Mouse (Mus musculus): ENCODE results near the gene Il10rb. TPM values are rescaled to one million over a fixed set of nuclear protein-coding genes. Genes with fewer than 3 reads are reported as not detected.
A peak's percentile ranks its signal among the peaks of the same experiment; 100 is the strongest.

The Il10rb gene
- polyA plus RNA-seq, 2 experiments = 16.5 to 24.3 TPM

- Histone ChIP-seq H3K4me1 (ENCODE audit: control insufficient read depth, insufficient read depth, low read length) (peaks cover 15% of the 10 kb centered on the region), H3K4me2 (replicated peaks; ENCODE audit: low read depth, low read length, severe bottlenecking) (no peak overlapping the region), H3K9ac (ENCODE audit: low read depth, low read length, severe bottlenecking) (no peak overlapping the region), H3K27me3 (ENCODE audit: control insufficient read depth, insufficient read depth, low read length) (no peaks in the 10 kb centered on the region), H3K9me3 (ENCODE audit: control insufficient read depth, low read length) (no peaks in the 10 kb centered on the region), H3K27ac (replicated peaks; ENCODE audit: low read depth, low read length) (no peak overlapping the region), H3K36me3 (ENCODE audit: control insufficient read depth, insufficient read depth, low read length) (no peaks in the 10 kb centered on the region), H3K4me3 (replicated peaks; ENCODE audit: low read length) (no peak overlapping the region)
- no peak for TF ChIP-seq POLR2A (IDR thresholded peaks at IDR 0.05; ENCODE audit: borderline replicate concordance, extremely low read depth, insufficient read depth, insufficient read length)
- no peak for DNase-seq (ENCODE audit: low spot score)
- WGBS = 52% methylated on average over 3 of the region's 3 CpGs
- ATAC-seq (ENCODE audit: low FRiP score, low read depth) = no peak
Measured at GRCm38 (mm10) chr16:91360162-91360561, 45.8 kb upstream of the Il10rb start.

- Histone ChIP-seq H3K27me3 (ENCODE audit: control insufficient read depth, insufficient read depth, low read length) (no peaks in the 10 kb centered on the region), H3K36me3 (ENCODE audit: control insufficient read depth, insufficient read depth, low read length) (no peaks in the 10 kb centered on the region), H3K9me3 (ENCODE audit: control insufficient read depth, low read length) (no peaks in the 10 kb centered on the region), H3K4me2 (replicated peaks; ENCODE audit: low read depth, low read length, severe bottlenecking) (no peak overlapping the region), H3K27ac (replicated peaks; ENCODE audit: low read depth, low read length) (no peak overlapping the region), H3K9ac (ENCODE audit: low read depth, low read length, severe bottlenecking) (no peak overlapping the region), H3K4me3 (replicated peaks; ENCODE audit: low read length) (no peak overlapping the region), H3K4me1 (ENCODE audit: control insufficient read depth, insufficient read depth, low read length) (peaks cover 15% of the 10 kb centered on the region)
- no peak for ATAC-seq (ENCODE audit: low FRiP score, low read depth)
- no peak for TF ChIP-seq POLR2A (IDR thresholded peaks at IDR 0.05; ENCODE audit: borderline replicate concordance, extremely low read depth, insufficient read depth, insufficient read length)
- DNase-seq (ENCODE audit: low spot score) = no peak
- WGBS = 41% methylated on average over 2 of the region's 2 CpGs
Measured at GRCm38 (mm10) chr16:91362006-91362405, 44.0 kb upstream of the Il10rb start.

- H3K4me1 ChIP-seq (ENCODE audit: control insufficient read depth, insufficient read depth, low read length) = peaks cover 15% of the 10 kb centered on the region
- H3K4me3 ChIP-seq (replicated peaks; ENCODE audit: low read length) = no peak overlapping the region
- no peaks in the 10 kb centered on the region for H3K36me3 ChIP-seq (ENCODE audit: control insufficient read depth, insufficient read depth, low read length)
- ATAC-seq (ENCODE audit: low FRiP score, low read depth) = no peak
- H3K27me3 ChIP-seq (ENCODE audit: control insufficient read depth, insufficient read depth, low read length) = no peaks in the 10 kb centered on the region
- no peaks in the 10 kb centered on the region for H3K9me3 ChIP-seq (ENCODE audit: control insufficient read depth, low read length)
- TF ChIP-seq POLR2A (IDR thresholded peaks at IDR 0.05; ENCODE audit: borderline replicate concordance, extremely low read depth, insufficient read depth, insufficient read length) = no peak
- no peak overlapping the region for H3K4me2 ChIP-seq (replicated peaks; ENCODE audit: low read depth, low read length, severe bottlenecking)
- no peak overlapping the region for H3K27ac ChIP-seq (replicated peaks; ENCODE audit: low read depth, low read length)
- DNase-seq (ENCODE audit: low spot score) = peak; percentile 48
- H3K9ac ChIP-seq (ENCODE audit: low read depth, low read length, severe bottlenecking) = no peak overlapping the region
- WGBS = 58% methylated on average over 12 of the region's 12 CpGs
Measured at GRCm38 (mm10) chr16:91362616-91363272, 43.2 kb upstream of the Il10rb start.

- no peak overlapping the region for H3K27ac ChIP-seq (replicated peaks; ENCODE audit: low read depth, low read length)
- peaks cover 15% of the 10 kb centered on the region for H3K4me1 ChIP-seq (ENCODE audit: control insufficient read depth, insufficient read depth, low read length)
- H3K4me3 ChIP-seq (replicated peaks; ENCODE audit: low read length) = no peak overlapping the region
- 30% methylated on average over 3 of the region's 3 CpGs for WGBS
- H3K4me2 ChIP-seq (replicated peaks; ENCODE audit: low read depth, low read length, severe bottlenecking) = no peak overlapping the region
- 0 out of 2 replicates have a peak overlapping the region, but pooled peaks have one; percentile 9 for H3K9ac ChIP-seq (ENCODE audit: low read depth, low read length, severe bottlenecking)
- ATAC-seq (ENCODE audit: low FRiP score, low read depth) (peak; percentile 79), DNase-seq (ENCODE audit: low spot score) (peak; percentile 91)
- H3K27me3 ChIP-seq (ENCODE audit: control insufficient read depth, insufficient read depth, low read length) = no peaks in the 10 kb centered on the region
- no peaks in the 10 kb centered on the region for H3K9me3 ChIP-seq (ENCODE audit: control insufficient read depth, low read length)
- no peak for TF ChIP-seq POLR2A (IDR thresholded peaks at IDR 0.05; ENCODE audit: borderline replicate concordance, extremely low read depth, insufficient read depth, insufficient read length)
- H3K36me3 ChIP-seq (ENCODE audit: control insufficient read depth, insufficient read depth, low read length) = no peaks in the 10 kb centered on the region
Measured at GRCm38 (mm10) chr16:91363483-91363882, 42.5 kb upstream of the Il10rb start.

GRCm38 (mm10) chr16:91366567-91366966, 39.4 kb upstream of the Il10rb start:
- no peaks in the 10 kb centered on the region for H3K27me3 ChIP-seq (ENCODE audit: control insufficient read depth, insufficient read depth, low read length)
- no peaks in the 10 kb centered on the region for H3K36me3 ChIP-seq (ENCODE audit: control insufficient read depth, insufficient read depth, low read length)
- no peak for TF ChIP-seq POLR2A (IDR thresholded peaks at IDR 0.05; ENCODE audit: borderline replicate concordance, extremely low read depth, insufficient read depth, insufficient read length)
- H3K9ac ChIP-seq (ENCODE audit: low read depth, low read length, severe bottlenecking) = no peak overlapping the region
- H3K9me3 ChIP-seq (ENCODE audit: control insufficient read depth, low read length) = no peaks in the 10 kb centered on the region
- no peak overlapping the region for H3K27ac ChIP-seq (replicated peaks; ENCODE audit: low read depth, low read length)
- peaks cover 15% of the 10 kb centered on the region for H3K4me1 ChIP-seq (ENCODE audit: control insufficient read depth, insufficient read depth, low read length)
- no peak overlapping the region for H3K4me2 ChIP-seq (replicated peaks; ENCODE audit: low read depth, low read length, severe bottlenecking)
- ATAC-seq (ENCODE audit: low FRiP score, low read depth) (no peak), DNase-seq (ENCODE audit: low spot score) (no peak)
- H3K4me3 ChIP-seq (replicated peaks; ENCODE audit: low read length) = no peak overlapping the region

All from limb, embryonic 14.5 days (tissue).